Mouse (Mus musculus) small intestine, adult 2 months (tissue): ENCODE results near the gene Cib4.

Experiments used
- CTCF ChIP-seq: fragments of 200-500 bp; IDR thresholded peaks from 2 replicates; pipeline ENCODE4 v1.5.1; 2012; ENCODE audit warnings: low read depth, mild to moderate bottlenecking, control low read depth, inconsistent platforms, low read length, moderate library complexity, mixed read lengths; ENCODE audit not compliant: insufficient replicate concordance, insufficient read length; ENCODE audit errors: extremely low read depth
- POLR2A ChIP-seq: fragments of 200-500 bp; IDR thresholded peaks from 2 replicates; pipeline ENCODE4 v1.6.1; 2012; ENCODE audit warnings: low read depth, mild to moderate bottlenecking, control low read depth, inconsistent platforms, low read length, moderate library complexity

- TF ChIP-seq POLR2A (no peak), CTCF (no peak)
Measured at GRCm38 (mm10) chr5:30461821-30462220, 83.8 kb downstream of the Cib4 start, which contains the start of gene Otof.
